Mouse (Mus musculus) thymus, adult 2 months (tissue): ENCODE results near the gene Pxmp4. TPM values are rescaled to one million over a fixed set of nuclear protein-coding genes. Genes with fewer than 3 reads are reported as not detected.

ENCODE experiments used
- DNase-seq: peaks from one replicate; pipeline ENCODE4 v3.0.0; 2021
- H3K27ac ChIP-seq: fragments of 200-500 bp; 2 replicates; pipeline ENCODE4 v1.5.1; 2012; ENCODE audit warnings: low read length, control low read depth; ENCODE audit not compliant: control insufficient read depth, insufficient read depth
- H3K27me3 ChIP-seq: fragments of 200-500 bp; 2 replicates; pipeline ENCODE4 v1.6.1; 2012; ENCODE audit warnings: mild to moderate bottlenecking, low read length, moderate library complexity, mixed read lengths; ENCODE audit not compliant: control insufficient read depth, insufficient read depth
- H3K36me3 ChIP-seq: fragments of 200-500 bp; 2 replicates; pipeline ENCODE4 v1.6.1; 2012; ENCODE audit warnings: mild to moderate bottlenecking, low read length, moderate library complexity; ENCODE audit not compliant: control insufficient read depth, insufficient read depth
- H3K4me1 ChIP-seq: fragments of 200-500 bp; replicated peaks from 2 replicates; pipeline ENCODE4 v1.6.1; 2012; ENCODE audit warnings: low read length; ENCODE audit not compliant: control insufficient read depth, insufficient read depth
- H3K4me3 ChIP-seq: fragments of 200-500 bp; 2 replicates; pipeline ENCODE4 v1.5.1; 2012; ENCODE audit warnings: mild to moderate bottlenecking, low read length, control low read depth, moderate library complexity; ENCODE audit not compliant: control insufficient read depth, insufficient read depth
- CTCF ChIP-seq: fragments of 200-500 bp; IDR thresholded peaks from 2 replicates; pipeline ENCODE4 v1.5.1; 2012; ENCODE audit warnings: mild to moderate bottlenecking, control low read depth, low read length, moderate library complexity, borderline replicate concordance; ENCODE audit not compliant: control insufficient read depth, poor library complexity, insufficient read depth; ENCODE audit errors: extremely low read depth
- POLR2A ChIP-seq: fragments of 200-500 bp; IDR thresholded peaks from 2 replicates; pipeline ENCODE4 v1.6.1; 2012; ENCODE audit warnings: mild to moderate bottlenecking, low read length, control low read depth, moderate library complexity; ENCODE audit not compliant: control insufficient read depth, poor library complexity, insufficient read depth; ENCODE audit errors: extremely low read depth
- WGBS: fragments of 180-500 bp; shearing (Covaris S2); methylation state at CpG from one replicate; pipeline ENCODE4 v1.1.7; 2018; 5-methylcytosine and 5-hydroxymethylcytosine counted together
- polyA plus RNA-seq: library from polyadenylated mRNA; depleted of rRNA; stranded (reverse); fragments of >200 nt; gene quantifications from 2 replicates; pipeline ENCODE4 v1.2.3, GENCODE M21; 2012

Pxmp4 gene
- polyA plus RNA-seq, 1 experiment = 70.7 TPM

DNA sequence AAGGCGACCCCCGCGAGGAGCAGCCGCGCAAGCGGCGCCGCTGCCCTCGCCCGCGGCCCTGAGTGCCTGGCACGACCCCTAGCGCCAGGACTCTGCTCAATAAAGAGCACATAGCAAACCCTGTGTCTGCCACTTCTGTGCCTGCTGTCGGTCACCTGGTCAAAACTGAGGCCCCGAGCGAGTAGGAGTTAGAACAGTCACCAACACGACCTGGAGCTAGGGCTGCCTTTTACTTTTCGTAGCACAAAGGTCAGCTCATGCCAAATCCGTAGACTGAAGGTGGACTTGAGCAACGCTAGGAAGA lies 53.7 kb downstream of the Pxmp4 start:
- no peaks in the 10 kb centered on the region for H3K36me3 ChIP-seq
- H3K27me3 ChIP-seq = no peaks in the 10 kb centered on the region
- no peak overlapping the region for H3K4me3 ChIP-seq
- TF ChIP-seq CTCF (no peak), POLR2A (no peak)
- peaks cover 20% of the 10 kb centered on the region for H3K4me1 ChIP-seq
- H3K27ac ChIP-seq = no peak overlapping the region
- no peak for DNase-seq
- WGBS = 19% methylated on average over 20 of the region's 20 CpGs

- peaks cover 20% of the 10 kb centered on the region for H3K4me1 ChIP-seq
- peak overlapping the region; percentile 14; the same call in 1 of the 2 replicates for H3K4me3 ChIP-seq
- H3K36me3 ChIP-seq = no peaks in the 10 kb centered on the region
- peak; percentile 62 for DNase-seq
- WGBS = 13% methylated on average over 44 of the region's 48 CpGs
- no peak overlapping the region for H3K27ac ChIP-seq
- 0 out of 2 replicates have a peak, but pooled peaks have one; percentile 8 for TF ChIP-seq CTCF
- TF ChIP-seq POLR2A = no peak
- no peaks in the 10 kb centered on the region for H3K27me3 ChIP-seq
Observed at GRCm38 (mm10) chr2:154549127-154549885, 54.2 kb downstream of the Pxmp4 start.

- no peak overlapping the region for H3K4me3 ChIP-seq
- WGBS = 88% methylated on average over 3 of the region's 3 CpGs
- DNase-seq = no peak
Observed at GRCm38 (mm10) chr2:154548688-154549087, 54.8 kb downstream of the Pxmp4 start.

DNA sequence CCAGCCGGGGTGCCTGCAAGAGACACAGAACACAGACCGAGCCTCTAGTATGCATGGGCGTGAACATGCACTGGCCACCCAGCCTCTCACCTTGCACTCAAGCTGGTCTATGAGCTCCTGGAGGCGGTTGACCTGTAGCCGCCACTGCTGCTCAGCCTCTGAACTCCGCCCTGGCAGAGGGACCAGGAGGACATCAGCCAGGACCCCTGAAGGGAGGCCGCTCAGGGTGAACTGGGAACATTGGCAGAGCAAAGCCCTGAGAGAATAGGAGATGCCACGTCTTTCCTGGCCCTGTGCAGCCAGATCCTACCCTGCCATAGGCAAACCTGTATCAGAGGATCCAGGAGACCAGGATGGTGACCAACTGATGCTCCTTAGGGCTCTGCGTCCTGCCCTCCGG lies 56.8 kb downstream of the Pxmp4 start, which contains the start of gene 1700003F12Rik:
Gene 1700003F12Rik (plus strand): TSS at position 375 of the 400 bp plus-strand sequence.
- Histone ChIP-seq H3K27me3 (no peaks in the 10 kb centered on the region), H3K27ac (no peak within 1 kb of the TSS), H3K4me3 (no peak within 1 kb of the TSS), H3K4me1 (peaks cover 12% of the 10 kb centered on the region), H3K36me3 (no peaks in the 10 kb centered on the region)
- no peak for DNase-seq
- TF ChIP-seq POLR2A (no peak), CTCF (no peak)
- WGBS = 96% methylated on average over 10 of the region's 10 CpGs

More at GRCm38 (mm10) chr2:154548688-154549087, 54.8 kb downstream of the Pxmp4 start:
- no peaks in the 10 kb centered on the region for H3K27me3 ChIP-seq
- H3K27ac ChIP-seq = no peak overlapping the region
- peaks cover 20% of the 10 kb centered on the region for H3K4me1 ChIP-seq
- H3K36me3 ChIP-seq = no peaks in the 10 kb centered on the region
- no peak for TF ChIP-seq POLR2A
- no peak for TF ChIP-seq CTCF

DNA sequence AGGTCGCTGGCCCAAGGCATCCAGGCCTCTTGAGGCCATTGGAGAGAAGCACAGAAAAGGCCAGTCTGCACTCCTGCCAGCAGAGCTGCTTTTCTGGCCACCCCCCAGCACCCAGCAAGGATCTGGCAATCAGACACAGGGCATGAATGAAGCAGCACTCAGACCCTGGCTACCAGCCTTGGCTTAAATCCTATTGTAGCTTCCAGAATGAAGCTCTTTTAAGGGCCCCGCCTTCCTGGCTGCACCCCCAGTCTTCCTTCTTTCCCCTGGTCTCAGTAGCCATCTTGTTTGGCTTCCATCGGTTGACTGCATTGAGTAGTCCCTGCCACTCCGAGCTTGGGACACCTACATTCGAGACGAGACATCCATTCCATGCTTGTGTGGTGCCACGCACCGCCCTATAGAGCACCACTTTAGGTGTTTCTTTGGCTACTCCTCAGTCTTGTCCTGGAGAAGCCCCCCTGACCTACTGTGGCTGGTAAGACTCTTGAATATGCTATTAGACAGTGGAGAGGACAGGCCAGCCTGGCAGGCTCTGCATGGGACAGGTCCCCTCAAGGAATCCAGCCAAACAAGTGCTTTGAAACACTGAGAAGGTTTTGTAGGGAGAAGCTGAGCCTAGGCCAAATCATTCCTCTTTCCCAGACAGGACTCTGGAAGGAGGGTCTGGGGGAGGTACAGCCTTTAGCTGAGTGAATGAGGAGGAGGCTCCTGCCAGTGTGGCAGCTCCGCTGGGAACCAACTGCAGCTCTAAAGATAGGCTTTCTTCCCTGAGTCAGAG lies 59.8 kb downstream of the Pxmp4 start:
- 95% methylated on average over 9 of the region's 9 CpGs for WGBS
- TF ChIP-seq POLR2A = no peak

GRCm38 (mm10) chr2:154541630-154542029 lies 61.9 kb downstream of the Pxmp4 start:
- Histone ChIP-seq H3K36me3 (peaks cover 3% of the 10 kb centered on the region; the same call in 1 of the 2 replicates), H3K27me3 (no peaks in the 10 kb centered on the region), H3K4me3 (no peak overlapping the region), H3K27ac (no peak overlapping the region), H3K4me1 (no peaks in the 10 kb centered on the region)
- no peak for TF ChIP-seq POLR2A
- TF ChIP-seq CTCF = no peak
- 91% methylated on average over 2 of the region's 2 CpGs for WGBS
- no peak for DNase-seq

More for the DNA sequence above, 59.8 kb downstream of the Pxmp4 start:
- Histone ChIP-seq H3K27me3 (no peaks in the 10 kb centered on the region), H3K4me3 (no peak overlapping the region), H3K4me1 (no peaks in the 10 kb centered on the region), H3K36me3 (no peaks in the 10 kb centered on the region), H3K27ac (no peak overlapping the region)
- DNase-seq = no peak

GRCm38 (mm10) chr2:154539720-154540119 lies 63.8 kb downstream of the Pxmp4 start:
- no peak for TF ChIP-seq POLR2A
- TF ChIP-seq CTCF = no peak
- Histone ChIP-seq H3K4me1 (no peaks in the 10 kb centered on the region), H3K27ac (no peak overlapping the region), H3K36me3 (peaks cover 18% of the 10 kb centered on the region; the same call in 1 of the 2 replicates), H3K4me3 (no peak overlapping the region), H3K27me3 (no peaks in the 10 kb centered on the region)
- peak; percentile 27 for DNase-seq
- WGBS = 76% methylated on average over 3 of the region's 3 CpGs
